Mouse (Mus musculus) forebrain, embryonic 14.5 days (tissue): ENCODE measurements around the gene Cd300e. TPM values are rescaled to one million over a fixed set of nuclear protein-coding genes. Genes with fewer than 3 reads are reported as not detected.
"Not testable (repeated sequence)": the region's sequence is repeated elsewhere in the genome, so short reads cannot be mapped to it uniquely, and the experiment has no call there.

ENCODE experiments used
- ATAC-seq: fragments of 200-750 bp; cut with Nextera tagmentation; 2 replicates; pipeline ENCODE4 v1.8.0; 2017; ENCODE audit warnings: mild to moderate bottlenecking, moderate library complexity
- DNase-seq: peaks from one replicate; pipeline ENCODE4 v3.0.0-alpha.2; 2015; ENCODE audit warnings: low spot score
- H3K27ac ChIP-seq: fragments of 300-500 bp; sonication (generic); 2 replicates; pipeline ENCODE4 v1.5.1; 2014; ENCODE audit warnings: low read depth, mild to moderate bottlenecking, control low read depth, low read length, moderate library complexity
- H3K27me3 ChIP-seq: fragments of 300-500 bp; sonication (generic); replicated peaks from 2 replicates; pipeline ENCODE4 v1.6.1; 2014; ENCODE audit warnings: low read length, control low read depth, mixed read lengths; ENCODE audit not compliant: control insufficient read depth, insufficient read depth
- H3K36me3 ChIP-seq: fragments of 300-500 bp; sonication (generic); 2 replicates; pipeline ENCODE4 v1.6.1; 2014; ENCODE audit warnings: low read length, control low read depth; ENCODE audit not compliant: control insufficient read depth, insufficient read depth
- H3K4me1 ChIP-seq: fragments of 300-500 bp; sonication (generic); 2 replicates; pipeline ENCODE4 v1.6.1; 2014; ENCODE audit warnings: antibody characterized with exemption, low read length, control low read depth; ENCODE audit not compliant: control insufficient read depth, insufficient read depth
- H3K4me2 ChIP-seq: fragments of 300-500 bp; sonication (generic); 2 replicates; pipeline ENCODE4 v1.6.1; 2014; ENCODE audit warnings: mild to moderate bottlenecking, control low read depth, low read length
- H3K4me3 ChIP-seq: fragments of 300-500 bp; sonication (generic); 2 replicates; pipeline ENCODE4 v1.5.1; 2014; ENCODE audit warnings: low read depth, low read length, control low read depth
- H3K9ac ChIP-seq: fragments of 300-500 bp; sonication (generic); 2 replicates; pipeline ENCODE4 v1.6.1; 2014; ENCODE audit warnings: mild to moderate bottlenecking, low read length, control low read depth, moderate library complexity
- H3K9me3 ChIP-seq: fragments of 300-500 bp; sonication (generic); replicated peaks from 2 replicates; pipeline ENCODE4 v1.6.1; 2016; ENCODE audit warnings: low read length, control low read depth, mixed read lengths; ENCODE audit not compliant: control insufficient read depth
- WGBS: fragments of 180-500 bp; shearing (Covaris S2); extraction: QIAGEN DNeasy Blood & Tissue Kit; methylation state at CpG from one replicate; pipeline ENCODE4 v1.1.7; 2014; 5-methylcytosine and 5-hydroxymethylcytosine counted together
- polyA plus RNA-seq: library from polyadenylated mRNA; unstranded; fragments of >200 nt; fragmentation: Nextera tagmentation; extraction: Ambion mirVana; gene quantifications from 2 replicates; pipeline ENCODE4 v1.2.1, GENCODE M21; 2014

The Cd300e gene
- polyA plus RNA-seq, 1 experiment from 2014 or later, result not detected

GRCm38 (mm10) chr11:115052991-115053390, 9.0 kb downstream of the Cd300e start:
- H3K9ac ChIP-seq, result no peak overlapping the region
- H3K9me3 ChIP-seq, result no peaks in the 10 kb centered on the region
- DNase-seq, result no peak
- no peak overlapping the region for H3K4me2 ChIP-seq
- WGBS, result 100% methylated on average over 1 of the region's 1 CpGs
- no peaks in the 10 kb centered on the region for H3K27me3 ChIP-seq
- H3K4me3 ChIP-seq, result no peak overlapping the region
- no peak overlapping the region for H3K27ac ChIP-seq
- H3K36me3 ChIP-seq, result no peaks in the 10 kb centered on the region
- H3K4me1 ChIP-seq, result no peaks in the 10 kb centered on the region
- ATAC-seq, result no peak

GRCm38 (mm10) chr11:115052206-115052605, 9.8 kb downstream of the Cd300e start:
- 3% methylated on average over 9 of the region's 9 CpGs for WGBS
- no peak overlapping the region for H3K27ac ChIP-seq
- no peak overlapping the region for H3K4me3 ChIP-seq
- H3K36me3 ChIP-seq, result no peaks in the 10 kb centered on the region
- no peak for ATAC-seq
- no peaks in the 10 kb centered on the region for H3K4me1 ChIP-seq
- no peak overlapping the region for H3K9ac ChIP-seq
- no peak overlapping the region for H3K4me2 ChIP-seq
- no peaks in the 10 kb centered on the region for H3K27me3 ChIP-seq
- DNase-seq, result peak; percentile 42
- H3K9me3 ChIP-seq, result no peaks in the 10 kb centered on the region

GRCm38 (mm10) chr11:115049282-115049895, 12.6 kb downstream of the Cd300e start:
- ATAC-seq (no peak), DNase-seq (no peak)
- H3K4me1 ChIP-seq, result no peaks in the 10 kb centered on the region
- no peaks in the 10 kb centered on the region for H3K9me3 ChIP-seq
- H3K27ac ChIP-seq, result no peak overlapping the region
- H3K4me2 ChIP-seq, result no peak overlapping the region
- H3K9ac ChIP-seq, result no peak overlapping the region
- H3K27me3 ChIP-seq, result no peaks in the 10 kb centered on the region
- H3K4me3 ChIP-seq, result no peak overlapping the region
- no peaks in the 10 kb centered on the region for H3K36me3 ChIP-seq
- 47% methylated on average over 3 of the region's 3 CpGs for WGBS

GRCm38 (mm10) chr11:115048259-115048658, 13.7 kb downstream of the Cd300e start, which contains the start of gene Cd300ld3:
Gene Cd300ld3 (minus strand): TSS chr11:115048409.
- 85% methylated on average over 2 of the region's 2 CpGs for WGBS
- Histone ChIP-seq H3K27me3 (no peaks in the 10 kb centered on the region), H3K4me1 (no peaks in the 10 kb centered on the region), H3K9me3 (no peaks in the 10 kb centered on the region), H3K36me3 (no peaks in the 10 kb centered on the region), H3K4me2 (no peak within 1 kb of the TSS), H3K9ac (no peak within 1 kb of the TSS), H3K27ac (no peak within 1 kb of the TSS), H3K4me3 (no peak within 1 kb of the TSS)
- ATAC-seq (no peak), DNase-seq (no peak)

- not testable (repeated sequence) for ATAC-seq, DNase-seq, H3K36me3 ChIP-seq, H3K4me1 ChIP-seq, H3K27ac ChIP-seq, H3K4me2 ChIP-seq, H3K4me3 ChIP-seq, H3K27me3 ChIP-seq, H3K9ac ChIP-seq, H3K9me3 ChIP-seq
- no CpG with 5 or more reads among the region's 6 CpGs for WGBS
These were observed 24.3 kb downstream of the Cd300e start, which contains the start of gene Cd300ld5 for GRCm38 (mm10) chr11:115037669-115038068. Gene Cd300ld5 (minus strand): TSS chr11:115037769.

GRCm38 (mm10) chr11:115026912-115027311, 35.1 kb downstream of the Cd300e start, which contains the start of gene Cd300ld4:
Gene Cd300ld4 (minus strand): TSS chr11:115027012.
- H3K4me2 ChIP-seq, H3K4me3 ChIP-seq, H3K9ac ChIP-seq, H3K4me1 ChIP-seq, H3K27ac ChIP-seq, H3K36me3 ChIP-seq, H3K9me3 ChIP-seq, H3K27me3 ChIP-seq, DNase-seq, ATAC-seq: not testable (repeated sequence)
- no CpG with 5 or more reads among the region's 6 CpGs for WGBS

- ATAC-seq, H3K9ac ChIP-seq, H3K36me3 ChIP-seq, H3K9me3 ChIP-seq, H3K27me3 ChIP-seq, H3K27ac ChIP-seq, H3K4me3 ChIP-seq, H3K4me2 ChIP-seq, DNase-seq, H3K4me1 ChIP-seq: not testable (repeated sequence)
- no CpG with 5 or more reads among the region's 7 CpGs for WGBS
These were observed 45.9 kb downstream of the Cd300e start, which contains the start of gene Cd300ld2 for GRCm38 (mm10) chr11:115016093-115016492. Gene Cd300ld2 (minus strand): TSS chr11:115016193.

- Histone ChIP-seq H3K27ac (no peak overlapping the region), H3K4me3 (no peak overlapping the region), H3K27me3 (no peaks in the 10 kb centered on the region), H3K4me2 (no peak overlapping the region), H3K9ac (no peak overlapping the region), H3K9me3 (no peaks in the 10 kb centered on the region), H3K36me3 (no peaks in the 10 kb centered on the region), H3K4me1 (no peaks in the 10 kb centered on the region)
- DNase-seq (no peak), ATAC-seq (no peak)
- WGBS, result 92% methylated on average over 5 of the region's 5 CpGs
These were observed 57.9 kb downstream of the Cd300e start for GRCm38 (mm10) chr11:115004070-115004469.
